14 mouse cellular contexts compared by ENCODE assay signal in genomic region chr6:138581734-138582505, GRCm38 (mm10). TPM values are rescaled to one million over a fixed set of nuclear protein-coding genes. Genes with fewer than 3 reads are reported as not detected.
A peak's percentile ranks its signal among the peaks of the same experiment; 100 is the strongest.
DNase-seq lines count a peak whose midpoint lies in the region; ATAC-seq and TF ChIP-seq lines count a peak whose summit lies in the region.
"Had no signal": no experiment of that assay in that cellular context is flagged by ENCODE, and none has a peak within 500 bp of the region (broad histone marks: within the 10 kb centered on the region; RNA-seq: fewer than 3 reads in every experiment).

TSS of gene Lmo3 (minus strand) at chr6:138581968.

- no peak for TF ChIP-seq POLR2A in cortical plate, adult 2 months (IDR thresholded peaks at IDR 0.05; ENCODE audit: extremely low read depth, insufficient read depth, low read length)

- H3K9me3 ChIP-seq in hindbrain, embryonic 11.5 days (ENCODE audit: control insufficient read depth, low read length), result no peaks in the 10 kb centered on the region
- H3K9me3 ChIP-seq in hindbrain, embryonic 10.5 days, result no peaks in the 10 kb centered on the region
- no peaks in the 10 kb centered on the region for H3K9me3 ChIP-seq in hindbrain, embryonic 13.5 days

- H3K4me2 ChIP-seq in hindbrain, embryonic 11.5 days (replicated peaks; ENCODE audit: low read depth, low read length), result no peak within 1 kb of the TSS
- H3K4me2 ChIP-seq in hindbrain, embryonic 13.5 days, result peak within 1 kb of the TSS; percentile 29

- intact Hi-C loops in left cerebral cortex, postnatal 36 days (cut with DNase I), result no loop called here
- intact Hi-C loops in heart, postnatal 36 days (cut with DNase I), result no loop called here

- no peak for DNase-seq in hindbrain, embryonic 11.5 days (ENCODE audit: low spot score)
- DNase-seq in hindbrain, embryonic 10.5 days (ENCODE audit: low spot score), result no peak
- DNase-seq in left cerebral cortex, postnatal 36 days (ENCODE audit: low spot score in 2 of 2), result no peak
- DNase-seq in heart, adult 9 months (ENCODE audit: low spot score in 2 of 2), result no peak
- DNase-seq in heart, postnatal 36 days, result no peak
- DNase-seq in MN1 (ENCODE audit: low spot score), result no peak
- DNase-seq: thymus, adult 18-20 months had no signal

- H3K27ac ChIP-seq in hindbrain, embryonic 11.5 days (ENCODE audit: low read depth, low read length), result no peak within 1 kb of the TSS
- H3K27ac ChIP-seq in hindbrain, embryonic 10.5 days, result no peak within 1 kb of the TSS
- H3K27ac ChIP-seq in cortical plate, adult 2 months (ENCODE audit: insufficient read depth, low read length), result no peak within 1 kb of the TSS
- H3K27ac ChIP-seq in hindbrain, embryonic 13.5 days, result peak within 1 kb of the TSS; percentile 71
- H3K27ac ChIP-seq: liver, embryonic 14.5 days had no signal

- H3K4me1 ChIP-seq in hindbrain, embryonic 11.5 days (replicated peaks; ENCODE audit: control insufficient read depth, insufficient read depth, low read length), result no peaks in the 10 kb centered on the region
- H3K4me1 ChIP-seq in hindbrain, embryonic 10.5 days (replicated peaks), result no peaks in the 10 kb centered on the region
- no peaks in the 10 kb centered on the region for H3K4me1 ChIP-seq in cortical plate, adult 2 months (ENCODE audit: control insufficient read depth, insufficient read depth, low read length)
- peaks cover 25% of the 10 kb centered on the region for H3K4me1 ChIP-seq in hindbrain, embryonic 13.5 days (replicated peaks)
- H3K4me1 ChIP-seq: megakaryocyte, embryonic 14.5 days had no signal

- no peak within 1 kb of the TSS for H3K9ac ChIP-seq in hindbrain, embryonic 11.5 days (ENCODE audit: low read depth, low read length)
- H3K9ac ChIP-seq in hindbrain, embryonic 13.5 days, result no peak within 1 kb of the TSS
- H3K9ac ChIP-seq: liver, embryonic 14.5 days had no signal

- no peaks in the 10 kb centered on the region for H3K36me3 ChIP-seq in hindbrain, embryonic 11.5 days (ENCODE audit: control insufficient read depth, insufficient read depth, low read length)
- no peaks in the 10 kb centered on the region for H3K36me3 ChIP-seq in hindbrain, embryonic 10.5 days
- no peaks in the 10 kb centered on the region for H3K36me3 ChIP-seq in hindbrain, embryonic 13.5 days

- no peak within 1 kb of the TSS for H3K4me3 ChIP-seq in hindbrain, embryonic 11.5 days (ENCODE audit: low read depth, low read length)
- H3K4me3 ChIP-seq in hindbrain, embryonic 10.5 days, result no peak within 1 kb of the TSS
- H3K4me3 ChIP-seq in cortical plate, adult 2 months (ENCODE audit: insufficient read depth, low read length), result no peak within 1 kb of the TSS
- no peak within 1 kb of the TSS for H3K4me3 ChIP-seq in hindbrain, embryonic 13.5 days
- H3K4me3 ChIP-seq: erythroblast, embryonic 14.5 days; megakaryocyte, embryonic 14.5 days had no signal

- no peak for TF ChIP-seq CTCF in cortical plate, adult 2 months (IDR thresholded peaks at IDR 0.05; ENCODE audit: extremely low read depth, insufficient read depth, low read length)

- WGBS in hindbrain, embryonic 11.5 days, result 82% methylated on average over 13 of the region's 13 CpGs
- WGBS in hindbrain, embryonic 10.5 days, result 83% methylated on average over 13 of the region's 13 CpGs
- WGBS in hindbrain, embryonic 13.5 days, result 70% methylated on average over 13 of the region's 13 CpGs

- no peak for ATAC-seq in hindbrain, embryonic 11.5 days (ENCODE audit: low FRiP score)
- ATAC-seq in hindbrain, embryonic 13.5 days (ENCODE audit: low FRiP score), result peak; percentile 77
- ATAC-seq: CD4-positive, CD25-positive, alpha-beta regulatory T cell, adult 4 months had no signal

- H3K27me3 ChIP-seq in hindbrain, embryonic 11.5 days (ENCODE audit: control insufficient read depth, insufficient read depth, low read length), result no peaks in the 10 kb centered on the region
- H3K27me3 ChIP-seq in hindbrain, embryonic 10.5 days (ENCODE audit: insufficient read depth, poor library complexity, severe bottlenecking), result no peaks in the 10 kb centered on the region
- H3K27me3 ChIP-seq in hindbrain, embryonic 13.5 days, result no peaks in the 10 kb centered on the region
- H3K27me3 ChIP-seq: megakaryocyte, embryonic 14.5 days had no signal

RNA-seq across cellular contexts. Expression of gene Lmo3, which starts in this region (rescaled TPM):
- polyA plus RNA-seq in hindbrain, embryonic 11.5 days (2014; fragmentation: Nextera tagmentation; extraction: Ambion mirVana), result 13.1 and 15.4 TPM in 2 replicates
- 8.6 and 11.5 TPM in 2 replicates for polyA plus RNA-seq in hindbrain, embryonic 10.5 days (2016; fragmentation: Nextera tagmentation; extraction: Ambion mirVana)
- polyA plus RNA-seq in cortical plate, adult 2 months (2012; rRNA removed), result 73.5 and 88.8 TPM in 2 replicates
- 61.0 and 71.9 TPM in 2 replicates for polyA plus RNA-seq in hindbrain, embryonic 13.5 days (2015; fragmentation: Nextera tagmentation; extraction: Ambion mirVana)
- 100 to 1,000 TPM; 142 to 176 TPM for total RNA-seq in left cerebral cortex, postnatal 36 days (2021)
- total RNA-seq in heart, postnatal 36 days (2021), result not detected
- polyA plus RNA-seq: CD4-positive, CD25-positive, alpha-beta regulatory T cell, adult 4 months; erythroblast, embryonic 14.5 days; gonadal fat pad, adult 2 months had no signal

Comparison
In these comparisons a context has a peak if more than half of its experiments do, and no peak if none do; other contexts are left out.
1. RNA of gene Lmo3 (total RNA-seq): 142 to 176 TPM in left cerebral cortex, postnatal 36 days; not detected in heart, postnatal 36 days; every median in the first group is over 100 times any median in the second.